Mouse (Mus musculus): ENCODE measurements around the gene Arl15. TPM values are rescaled to one million over a fixed set of nuclear protein-coding genes. Genes with fewer than 3 reads are reported as not detected.
A peak's percentile ranks its signal among the peaks of the same experiment; 100 is the strongest.

The Arl15 gene
- total RNA-seq, 2 experiments from 2014 or later: 6.4 to 7.5 TPM

- no peak for DNase-seq
Observed at GRCm38 (mm10) chr13:114150856-114151697, 356.8 kb downstream of the Arl15 start.

GRCm38 (mm10) chr13:114151698-114152069 lies 357.4 kb downstream of the Arl15 start:
- no peak for DNase-seq

- no peak for DNase-seq
Observed at GRCm38 (mm10) chr13:114156689-114157088, 362.4 kb downstream of the Arl15 start.

GRCm38 (mm10) chr13:114158111-114158730 lies 363.9 kb downstream of the Arl15 start:
- peak in 1 of 2 experiments; percentile 16 for DNase-seq

DNA sequence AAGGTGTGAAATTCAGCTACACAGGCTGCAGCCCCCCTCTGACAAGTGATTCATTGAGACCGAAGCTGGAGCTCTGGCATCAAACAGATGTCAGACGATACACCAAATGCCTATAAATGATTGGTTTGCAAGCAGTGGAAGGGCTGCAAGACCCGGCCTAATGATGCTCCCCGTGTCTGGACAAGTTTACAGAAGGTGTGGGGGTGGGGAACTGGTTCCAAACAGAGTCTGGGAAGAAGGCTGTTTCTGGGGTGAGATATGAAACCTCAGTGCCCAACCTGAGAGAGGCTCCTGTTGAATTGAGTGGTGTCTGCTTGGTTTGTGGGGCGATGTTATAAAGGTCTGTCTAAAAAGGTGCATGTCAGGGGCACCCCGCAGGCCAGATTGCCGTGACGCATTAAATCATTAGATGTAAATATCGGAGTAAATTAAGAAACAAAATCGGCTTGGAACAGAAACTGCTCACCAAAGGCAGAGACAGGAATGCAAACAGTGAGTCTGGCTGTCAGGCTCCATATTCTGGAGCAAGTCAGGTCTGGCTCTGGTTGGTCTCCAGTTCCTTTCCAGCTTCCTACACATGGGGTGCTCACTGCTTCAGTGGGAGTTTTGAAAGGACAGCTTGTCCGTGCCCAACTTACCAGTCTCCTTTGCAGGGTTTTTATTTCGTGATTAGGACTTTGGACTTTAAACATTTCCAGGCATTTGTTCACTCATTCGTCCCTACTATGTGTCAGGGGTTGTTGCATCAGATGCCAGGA lies 365.5 kb downstream of the Arl15 start:
- DNase-seq: no peak

DNA sequence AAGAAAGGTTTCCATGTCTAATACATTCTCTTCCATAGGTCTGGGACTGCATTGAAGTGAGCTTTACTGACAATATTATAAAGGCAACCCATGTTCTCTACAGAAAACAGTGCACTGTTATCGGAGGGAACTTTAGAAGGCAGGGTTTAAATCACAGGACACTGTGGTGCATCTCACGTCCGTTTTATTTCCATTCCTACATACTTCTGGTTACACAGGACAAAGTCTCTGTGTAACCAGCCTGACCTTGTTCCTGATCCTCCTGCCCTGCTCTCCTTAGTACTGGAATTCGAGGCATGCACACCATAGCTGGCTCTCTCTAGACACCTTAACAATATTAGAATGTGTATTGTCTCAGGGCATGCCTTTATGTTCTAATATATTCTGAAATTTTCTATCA lies 368.4 kb downstream of the Arl15 start:
- no peak for DNase-seq

DNA sequence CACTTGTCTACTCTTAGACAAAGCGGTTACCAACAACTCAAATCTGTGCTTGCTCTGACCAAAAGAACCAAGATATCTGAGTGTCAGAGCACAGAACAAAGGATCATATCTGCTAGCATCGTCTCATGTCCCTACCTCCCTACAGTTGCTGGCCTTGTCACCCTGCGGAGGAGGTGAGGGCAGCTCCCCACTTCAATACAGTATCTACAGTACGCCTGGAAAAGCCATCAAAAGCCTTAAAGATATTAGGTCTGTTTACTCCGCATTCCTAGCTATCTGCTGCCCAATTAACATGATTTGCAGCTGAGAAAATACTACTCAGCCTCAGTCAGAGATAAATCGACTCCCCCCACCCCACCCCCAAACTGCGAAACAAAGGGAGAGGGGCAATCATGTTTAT lies 371.3 kb downstream of the Arl15 start:
- no peak for DNase-seq

DNA sequence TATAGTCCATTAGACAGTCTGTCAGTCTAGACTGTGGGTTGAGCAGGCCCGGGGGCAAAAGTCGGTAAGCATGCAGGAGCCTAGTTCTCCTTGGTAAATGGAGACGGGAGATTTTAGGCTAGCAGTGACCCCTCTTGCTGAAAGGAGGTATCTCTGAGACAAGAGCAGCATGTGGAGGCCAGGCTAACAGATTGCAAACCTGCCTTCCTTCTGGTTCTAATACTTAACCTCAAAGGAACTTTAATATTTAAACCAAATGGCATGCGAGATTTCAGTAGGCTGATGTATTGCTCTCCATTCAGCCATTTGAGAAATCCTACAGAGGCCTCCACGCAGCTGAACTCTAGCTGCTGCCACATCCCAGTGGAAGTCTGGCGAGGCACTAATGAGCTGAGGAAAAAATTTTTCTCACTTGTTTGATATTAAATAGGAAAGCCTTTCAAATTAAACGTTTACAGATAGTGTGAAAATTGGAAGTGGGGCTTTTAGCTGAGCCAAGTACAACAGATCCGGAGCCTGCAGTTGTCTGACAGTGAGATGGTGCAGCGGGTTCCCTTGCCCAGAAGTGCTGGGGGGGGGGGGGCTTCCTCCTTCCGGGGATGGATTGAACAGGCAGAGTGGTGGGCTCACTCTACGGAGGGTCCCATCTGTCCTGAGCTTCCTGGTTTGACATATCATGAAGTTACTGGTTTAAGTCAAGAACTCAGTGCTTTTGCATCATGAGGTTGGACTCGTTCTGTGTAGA lies 372.3 kb downstream of the Arl15 start:
- no peak for DNase-seq

GRCm38 (mm10) chr13:114170061-114170460 lies 375.8 kb downstream of the Arl15 start:
- DNase-seq: no peak

DNA sequence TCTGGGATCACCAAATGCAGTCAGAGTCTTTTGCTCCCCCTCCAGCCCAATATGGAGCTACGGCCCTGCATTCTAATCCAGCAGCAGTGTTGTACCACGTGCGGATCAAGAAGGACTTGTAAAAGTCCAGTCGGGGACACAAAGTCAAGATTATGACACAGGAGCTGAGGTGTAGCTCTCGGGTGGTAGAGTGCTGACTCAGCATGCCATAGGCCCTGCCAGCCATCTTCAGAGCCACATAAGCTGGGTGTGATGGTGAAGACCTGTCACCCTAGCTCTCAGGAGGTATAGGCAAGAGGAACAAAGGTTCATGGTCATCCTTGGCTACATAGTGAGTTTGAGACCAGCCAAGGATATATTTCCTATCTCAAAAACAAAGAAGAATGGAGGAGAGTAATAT lies 377.2 kb downstream of the Arl15 start:
- no peak for DNase-seq

GRCm38 (mm10) chr13:114188107-114188506 lies 393.8 kb downstream of the Arl15 start:
- no peak for DNase-seq

DNA sequence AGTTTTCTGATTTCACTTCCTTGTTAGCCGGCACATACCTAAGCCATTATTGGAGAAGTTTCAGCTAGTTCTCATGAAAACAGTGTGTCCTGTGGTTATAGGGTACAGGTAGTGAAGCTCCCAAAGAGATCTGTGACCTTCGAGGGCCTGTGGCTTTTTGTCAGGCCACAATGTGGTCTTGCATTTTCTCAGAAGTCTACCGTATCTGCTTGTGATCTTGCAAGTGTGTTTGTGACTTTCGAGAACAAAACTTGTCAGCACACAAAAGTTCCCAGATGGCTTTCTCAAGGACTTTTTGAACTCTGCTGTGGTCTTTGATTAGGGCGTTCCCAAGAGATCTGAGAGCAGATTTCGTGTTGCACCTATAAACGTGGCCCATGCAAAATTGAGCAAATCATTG lies 394.5 kb downstream of the Arl15 start:
- no peak for DNase-seq

- no peak for DNase-seq
Observed at GRCm38 (mm10) chr13:114189441-114189840, 395.1 kb downstream of the Arl15 start.

DNA sequence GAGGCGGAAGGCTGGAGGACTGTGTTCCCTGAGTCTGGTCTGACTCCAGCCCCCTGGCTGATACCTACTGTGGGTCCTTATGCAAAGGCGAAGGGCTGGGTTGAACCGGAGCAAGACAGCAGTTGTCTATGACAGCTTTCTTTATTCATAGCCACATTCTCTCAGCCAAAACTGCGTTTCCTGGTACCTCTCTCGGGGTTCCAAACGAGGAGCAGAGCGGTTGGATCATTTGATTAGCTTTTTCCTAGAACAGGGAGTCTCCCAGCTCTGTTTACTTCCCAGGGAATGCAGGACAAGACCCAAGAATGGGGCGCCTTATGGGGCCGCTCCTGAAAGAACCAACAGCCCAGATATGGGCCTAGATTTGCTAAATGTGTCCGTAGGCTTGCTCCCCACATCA lies 396.6 kb downstream of the Arl15 start:
- peak; percentile 14 to 19 for DNase-seq

- DNase-seq: no peak
Observed at GRCm38 (mm10) chr13:114198252-114198799, 404.0 kb downstream of the Arl15 start.

GRCm38 (mm10) chr13:114199746-114200145 lies 405.4 kb downstream of the Arl15 start:
- no peak for DNase-seq

DNA sequence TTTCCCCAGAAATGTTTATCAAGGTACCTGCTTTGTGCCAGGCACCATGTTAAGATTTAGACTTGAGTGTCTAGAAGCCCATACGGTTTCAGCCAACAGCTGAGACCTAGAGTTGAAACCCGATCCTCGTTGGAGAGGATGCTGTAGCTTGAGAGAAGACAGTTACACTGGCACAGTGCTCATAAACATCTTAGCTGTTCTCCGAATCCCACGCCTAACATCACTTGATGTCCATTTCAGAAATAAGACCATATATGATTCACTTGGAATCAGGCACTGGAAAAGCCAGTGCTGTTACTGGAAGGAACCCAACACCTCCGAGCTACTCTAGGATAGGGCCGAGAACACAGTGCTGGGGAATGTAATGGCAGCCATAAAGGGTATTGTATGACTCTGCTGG lies 406.2 kb downstream of the Arl15 start:
- no peak for DNase-seq

- DNase-seq: no peak
Observed at GRCm38 (mm10) chr13:114202806-114203570, 408.7 kb downstream of the Arl15 start.
